Mouse (Mus musculus) effector memory CD4-positive, alpha-beta T cell, adult 7 months (primary cell): ENCODE measurements around the gene Rsg1. TPM values are rescaled to one million over a fixed set of nuclear protein-coding genes. Genes with fewer than 3 reads are reported as not detected.

ENCODE experiments used
- polyA plus RNA-seq: library from polyadenylated mRNA; unstranded; fragments of 100-300 nt; shearing (Covaris generic); gene quantifications from one replicate; pipeline ENCODE4 v1.2.1, GENCODE M21; 2017

The Rsg1 gene
- polyA plus RNA-seq: 1.6 TPM

DNA sequence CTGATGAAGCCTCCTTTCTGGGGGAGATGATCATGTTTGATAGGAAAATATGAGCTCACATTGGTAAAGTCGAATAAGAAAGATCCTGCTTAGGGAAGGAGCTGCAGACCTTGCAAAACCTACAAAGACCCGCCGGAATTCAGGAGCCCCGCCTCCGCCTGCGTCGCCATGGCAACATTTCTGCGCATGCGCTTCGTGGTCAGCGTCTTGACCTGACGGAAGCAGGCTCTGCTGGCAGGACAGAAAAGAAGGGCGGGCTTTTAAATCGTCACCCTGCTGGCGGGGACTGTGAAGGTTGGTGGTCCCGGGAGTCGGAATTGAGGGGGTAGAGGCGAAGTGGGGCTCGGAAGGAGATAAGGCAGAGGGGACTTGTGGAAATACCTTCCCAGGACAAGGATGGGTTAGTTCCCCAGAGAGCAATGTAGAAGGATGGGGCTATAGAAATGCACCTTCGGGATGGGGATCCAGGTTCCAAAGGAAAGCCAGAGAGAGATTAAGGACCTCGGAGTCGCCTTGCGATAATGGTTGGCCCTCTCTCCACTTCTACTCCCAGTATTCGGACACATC, at the start of gene Rsg1:
Gene Rsg1 (plus strand): TSS at position 187 of the 567 bp plus-strand sequence.

GRCm38 (mm10) chr4:141239388-141240125, 25.8 kb downstream of the Rsg1 start, which contains the start of gene Arhgef19:
Arhgef19 (plus strand) TSS chr4:141239499.

Other genes with a start within 250 kb of the Rsg1 start
- gene Atp13a2, start 227.1 kb upstream of the Rsg1 start, polyA plus RNA-seq: 27.3 TPM
- gene Mfap2, start 203.5 kb upstream of the Rsg1 start, polyA plus RNA-seq: not detected
- gene Crocc, start 153.4 kb upstream of the Rsg1 start, polyA plus RNA-seq: 3.8 TPM
- gene Necap2, start 135.6 kb upstream of the Rsg1 start, polyA plus RNA-seq: 131 TPM
- 0.60 TPM for gene Spata21, start 125.6 kb upstream of the Rsg1 start, polyA plus RNA-seq
- gene Szrd1, start 74.2 kb upstream of the Rsg1 start, polyA plus RNA-seq: 54.4 TPM
- 26.0 TPM for gene Fbxo42, start 66.0 kb upstream of the Rsg1 start, polyA plus RNA-seq
- gene Arhgef19, start 25.5 kb downstream of the Rsg1 start, polyA plus RNA-seq: 0.22 TPM
- gene Epha2, start 87.3 kb downstream of the Rsg1 start, polyA plus RNA-seq: not detected
- gene Fam131c, start 154.3 kb downstream of the Rsg1 start, polyA plus RNA-seq: not detected
- gene Clcnka, start 184.8 kb downstream of the Rsg1 start, polyA plus RNA-seq: not detected
- gene Clcnkb, start 202.1 kb downstream of the Rsg1 start, polyA plus RNA-seq: not detected
- gene Hspb7, start 206.8 kb downstream of the Rsg1 start, polyA plus RNA-seq: not detected
- not detected for gene Srarp, start 222.1 kb downstream of the Rsg1 start, polyA plus RNA-seq
- 41.1 TPM for gene Zbtb17, start 230.7 kb downstream of the Rsg1 start, polyA plus RNA-seq